Mouse (Mus musculus): ENCODE data around the gene Hist2h4. TPM values are rescaled to one million over a fixed set of nuclear protein-coding genes. Genes with fewer than 3 reads are reported as not detected.
"Not testable (repeated sequence)": the region's sequence is repeated elsewhere in the genome, so short reads cannot be mapped to it uniquely, and the experiment has no call there.

Hist2h4 gene
- polyA plus RNA-seq, 1 experiment: 4.1 TPM

GRCm38 (mm10) chr3:96268776-96269378, 5.8 kb upstream of the Hist2h4 start:
- not testable (repeated sequence) for DNase-seq (ENCODE audit: low read depth)

DNA sequence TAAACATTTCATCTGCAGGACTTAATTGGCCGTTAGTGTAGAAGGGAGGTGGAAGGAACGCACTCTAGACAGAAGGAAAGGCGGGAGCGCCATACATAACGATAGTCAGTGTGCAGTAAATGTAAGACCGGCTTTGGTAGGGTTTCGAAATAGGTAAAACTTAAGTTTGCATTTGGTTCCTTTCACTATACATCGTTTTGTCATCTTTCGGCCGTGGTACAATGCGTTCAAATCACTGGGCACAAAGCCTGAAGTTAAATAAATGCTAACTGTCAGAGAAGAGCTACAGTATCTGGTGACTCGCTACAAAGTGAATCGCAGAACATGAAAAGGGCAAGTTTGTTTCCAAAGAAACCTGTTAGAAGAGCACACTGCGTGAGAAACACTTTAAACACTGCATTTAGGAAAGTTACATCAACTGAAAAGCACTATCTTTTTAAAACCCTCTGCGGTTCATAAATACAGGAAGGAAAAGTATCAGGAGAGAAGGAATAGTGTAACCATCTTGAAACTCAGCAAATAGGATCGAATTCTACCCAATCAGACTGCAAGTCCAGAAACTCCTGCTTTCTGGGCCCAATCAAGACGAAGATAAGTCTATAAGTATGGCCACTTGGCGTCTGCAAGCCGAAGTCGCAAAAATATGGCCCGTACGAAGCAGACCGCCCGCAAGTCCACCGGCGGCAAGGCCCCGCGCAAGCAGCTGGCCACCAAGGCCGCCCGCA, 5.1 kb upstream of the Hist2h4 start, which contains the start of gene Hist2h3b:
TSS of gene Hist2h3b (plus strand) at position 604 of the 725 bp plus-strand sequence.
- DNase-seq (ENCODE audit: low read depth): no peak

GRCm38 (mm10) chr3:96267541-96267940, 4.4 kb upstream of the Hist2h4 start:
- DNase-seq (ENCODE audit: low read depth): no peak

- DNase-seq (ENCODE audit: low read depth): no peak
These were observed 3.1 kb upstream of the Hist2h4 start for GRCm38 (mm10) chr3:96266132-96266710.

DNA sequence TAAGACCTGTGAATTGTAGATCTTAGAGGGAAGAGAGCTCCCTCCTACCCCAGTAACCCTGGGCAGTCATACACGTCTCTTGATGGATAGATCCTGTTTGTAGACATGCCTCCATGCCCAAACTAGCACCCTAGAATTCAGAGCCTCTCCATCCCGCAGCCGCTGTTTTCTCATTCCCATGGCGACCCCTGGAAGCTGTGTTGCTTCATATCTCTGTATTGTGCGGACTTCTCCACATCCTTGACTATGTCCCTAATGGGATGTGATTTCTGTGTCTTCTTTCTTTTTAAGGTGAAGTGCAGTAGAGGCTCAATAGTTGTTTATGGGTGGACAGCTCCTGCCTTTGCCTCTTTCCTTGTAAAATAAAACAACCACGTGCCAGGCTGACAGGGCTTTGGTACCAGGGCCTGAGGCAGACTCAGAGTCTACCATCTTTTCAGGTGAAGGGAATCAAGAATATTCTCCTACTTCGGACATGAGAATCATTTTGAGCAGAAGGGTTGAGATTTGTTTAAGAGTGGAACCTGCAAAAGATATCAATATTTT, 1.4 kb upstream of the Hist2h4 start:
- no peak for DNase-seq (ENCODE audit: low read depth)

DNA sequence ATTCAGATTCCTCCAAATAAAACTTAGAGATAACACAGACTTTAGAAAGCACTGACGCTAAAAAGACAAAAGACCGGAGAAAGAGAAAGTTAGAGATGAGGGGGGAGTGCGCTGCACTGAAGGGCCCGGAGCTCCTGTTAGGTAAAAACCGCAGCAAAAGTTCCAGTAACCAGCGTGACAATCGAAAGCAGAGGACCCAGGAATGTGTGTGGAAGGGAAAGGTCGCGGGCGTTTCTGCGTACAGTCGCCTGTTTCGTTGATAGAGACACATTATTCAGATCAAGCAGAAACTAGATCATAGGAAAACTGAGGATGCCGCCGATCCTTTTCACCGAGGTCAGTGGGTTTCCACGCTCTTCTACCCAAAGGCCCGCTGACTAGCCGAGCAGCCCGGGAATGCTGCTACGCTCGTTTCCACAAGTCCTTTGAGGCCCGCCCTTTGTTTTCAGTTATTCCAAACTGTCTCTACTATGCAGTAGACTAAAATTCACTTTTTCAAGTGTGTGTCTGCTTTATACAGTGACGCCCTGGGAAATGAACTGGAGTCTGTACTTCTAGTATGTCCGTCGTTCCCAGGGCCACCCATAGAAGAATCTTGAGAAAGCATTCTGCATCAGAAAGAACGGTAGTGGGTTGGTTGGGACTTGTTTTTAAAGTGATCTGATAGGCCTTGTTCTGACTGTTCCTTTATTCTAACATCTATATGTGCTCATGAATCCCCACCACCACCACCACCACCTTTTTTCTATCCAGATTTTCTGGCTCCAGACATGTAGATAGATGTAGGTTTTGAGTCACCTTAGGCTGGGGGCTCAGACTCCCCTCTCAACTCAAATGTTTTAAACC, 670 bp upstream of the Hist2h4 start:
- no peak for DNase-seq (ENCODE audit: low read depth)

DNA sequence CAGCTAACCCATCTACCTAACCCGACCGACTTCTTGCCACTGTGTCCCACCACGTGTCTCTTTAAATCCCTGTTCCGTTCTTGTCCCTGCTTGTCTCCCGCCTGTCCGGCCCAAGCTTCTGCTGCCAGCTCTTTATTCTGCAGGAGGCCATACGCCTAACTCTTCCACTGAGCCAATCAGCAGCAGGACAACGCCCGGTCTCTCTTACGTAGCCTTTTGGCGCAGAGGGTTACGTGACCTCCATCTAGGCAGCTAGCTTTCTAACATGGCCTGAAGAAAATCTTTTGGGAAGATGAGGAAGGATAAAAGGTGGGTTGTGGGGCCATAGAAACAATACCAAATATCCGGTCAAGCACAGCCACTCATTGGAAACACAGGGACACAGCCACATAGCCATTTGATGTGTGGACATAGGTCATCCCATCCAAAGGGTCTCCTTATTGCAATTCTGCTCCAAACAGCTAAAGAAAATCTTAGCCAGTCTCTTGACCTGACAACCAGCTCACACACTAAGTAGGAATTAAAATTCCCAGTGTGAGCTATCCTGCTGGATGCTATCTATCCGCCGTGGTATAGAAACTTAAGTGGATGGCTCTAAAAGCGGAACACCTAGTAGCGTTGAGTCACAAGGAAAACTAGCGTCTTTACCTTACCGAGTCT, 765 bp downstream of the Hist2h4 start:
- DNase-seq (ENCODE audit: low read depth): peak; percentile 77

DNA sequence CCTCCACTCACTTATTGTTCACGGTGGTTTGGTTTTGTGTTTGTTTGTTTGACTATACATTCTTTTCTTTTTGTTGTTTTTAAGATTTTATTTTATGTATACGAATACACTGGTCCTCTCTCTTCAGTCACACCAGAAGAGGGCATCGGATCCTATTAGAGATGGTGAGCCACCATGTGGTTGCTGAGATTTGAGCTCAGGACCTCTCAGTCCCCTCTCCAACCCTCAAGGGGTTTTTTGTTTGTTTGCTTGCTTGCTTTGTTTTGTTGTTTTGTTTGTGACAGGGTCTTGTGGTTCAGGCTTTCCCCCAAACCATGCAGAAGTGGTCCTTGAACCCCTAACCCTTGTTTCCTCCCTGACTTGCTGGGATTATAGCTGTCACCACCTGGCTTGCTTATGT, 1.5 kb downstream of the Hist2h4 start:
- no peak for DNase-seq (ENCODE audit: low read depth)

- DNase-seq (ENCODE audit: low read depth): no peak
These were observed 2.9 kb downstream of the Hist2h4 start for GRCm38 (mm10) chr3:96260220-96260619.

DNA sequence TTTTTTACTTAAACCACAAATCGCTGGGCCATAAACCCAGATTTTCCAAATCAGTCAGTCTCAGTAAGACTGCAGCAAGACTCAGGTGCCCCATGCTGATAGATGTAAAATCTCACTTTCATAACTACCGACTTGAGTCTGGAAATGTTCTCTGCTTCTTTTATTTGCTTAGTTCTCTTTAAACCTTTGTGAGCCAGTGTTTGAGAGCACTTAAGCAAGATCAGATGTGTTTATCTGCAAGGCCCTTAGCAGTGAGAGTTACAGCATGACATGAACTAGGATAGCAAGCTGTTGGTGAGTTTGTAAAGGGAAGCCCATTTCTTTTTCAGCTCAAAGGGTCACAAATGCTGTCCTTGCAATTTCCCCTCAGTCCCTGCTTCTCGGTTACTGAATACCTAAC, 5.9 kb downstream of the Hist2h4 start:
- no peak for DNase-seq (ENCODE audit: low read depth)

GRCm38 (mm10) chr3:96255926-96256593, 7.1 kb downstream of the Hist2h4 start:
- no peak for DNase-seq (ENCODE audit: low read depth)

GRCm38 (mm10) chr3:96254683-96255355, 8.3 kb downstream of the Hist2h4 start:
- DNase-seq (ENCODE audit: low read depth): no peak

GRCm38 (mm10) chr3:96251787-96252186, 11.3 kb downstream of the Hist2h4 start:
- DNase-seq (ENCODE audit: low read depth): no peak

GRCm38 (mm10) chr3:96250890-96251289, 12.2 kb downstream of the Hist2h4 start:
- no peak for DNase-seq (ENCODE audit: low read depth)

DNA sequence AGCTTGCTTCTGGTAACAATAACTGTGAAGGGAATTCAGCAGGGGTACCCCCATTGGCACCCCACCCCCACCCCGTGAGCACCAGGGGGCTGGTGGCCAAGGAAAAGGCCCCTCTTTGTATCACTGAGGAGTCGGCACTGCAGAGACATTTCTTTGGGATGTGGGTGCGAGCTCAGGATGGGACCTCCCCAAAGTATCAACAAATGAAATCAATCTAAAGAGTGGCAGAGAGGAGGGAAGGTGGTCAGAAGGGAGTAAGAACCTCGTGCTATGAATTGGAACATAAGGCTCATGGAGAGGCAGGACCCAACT, 14.1 kb downstream of the Hist2h4 start:
- no peak for DNase-seq (ENCODE audit: low read depth)

DNA sequence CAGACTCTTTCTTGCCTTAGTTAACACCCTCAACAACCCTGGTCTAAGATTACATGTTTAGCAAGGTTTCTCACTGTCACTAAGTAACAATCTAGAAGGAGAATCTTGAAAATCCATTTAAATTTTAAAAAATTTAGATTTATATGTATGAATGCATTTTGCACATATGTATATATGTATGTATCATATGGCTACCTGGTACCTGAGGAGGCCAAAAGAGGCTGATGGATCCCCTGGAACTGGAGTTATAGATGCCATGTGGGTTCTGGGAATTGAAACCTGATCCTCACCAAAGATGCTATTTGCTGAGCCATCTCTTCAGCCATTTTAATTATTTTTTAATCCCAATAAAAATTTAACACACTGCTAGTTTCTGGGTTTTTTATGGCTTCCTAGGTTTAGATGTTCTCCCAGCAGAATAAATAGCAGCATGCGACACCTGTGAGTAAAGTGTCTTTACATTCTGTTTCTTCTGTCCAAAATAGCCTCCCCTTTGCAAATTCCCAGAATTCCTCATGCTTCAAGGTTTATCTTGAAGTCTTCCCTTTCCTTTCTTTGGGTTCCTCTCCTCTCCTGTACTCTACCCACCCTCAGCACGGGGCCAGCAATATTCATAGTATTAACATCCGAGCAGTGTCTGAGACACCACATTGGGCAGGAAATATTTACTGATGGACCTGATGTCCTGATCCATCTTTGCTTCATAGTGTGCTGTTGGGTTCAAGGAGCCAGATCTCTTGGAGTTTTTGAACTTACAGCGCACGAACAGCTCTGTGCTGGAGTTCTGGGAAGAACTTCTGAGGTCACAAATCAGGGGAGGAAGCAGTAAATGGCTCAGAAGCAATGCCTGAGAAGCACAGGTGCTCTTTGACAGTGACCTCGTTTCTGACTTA, 14.7 kb downstream of the Hist2h4 start:
- DNase-seq (ENCODE audit: low read depth): no peak

DNA sequence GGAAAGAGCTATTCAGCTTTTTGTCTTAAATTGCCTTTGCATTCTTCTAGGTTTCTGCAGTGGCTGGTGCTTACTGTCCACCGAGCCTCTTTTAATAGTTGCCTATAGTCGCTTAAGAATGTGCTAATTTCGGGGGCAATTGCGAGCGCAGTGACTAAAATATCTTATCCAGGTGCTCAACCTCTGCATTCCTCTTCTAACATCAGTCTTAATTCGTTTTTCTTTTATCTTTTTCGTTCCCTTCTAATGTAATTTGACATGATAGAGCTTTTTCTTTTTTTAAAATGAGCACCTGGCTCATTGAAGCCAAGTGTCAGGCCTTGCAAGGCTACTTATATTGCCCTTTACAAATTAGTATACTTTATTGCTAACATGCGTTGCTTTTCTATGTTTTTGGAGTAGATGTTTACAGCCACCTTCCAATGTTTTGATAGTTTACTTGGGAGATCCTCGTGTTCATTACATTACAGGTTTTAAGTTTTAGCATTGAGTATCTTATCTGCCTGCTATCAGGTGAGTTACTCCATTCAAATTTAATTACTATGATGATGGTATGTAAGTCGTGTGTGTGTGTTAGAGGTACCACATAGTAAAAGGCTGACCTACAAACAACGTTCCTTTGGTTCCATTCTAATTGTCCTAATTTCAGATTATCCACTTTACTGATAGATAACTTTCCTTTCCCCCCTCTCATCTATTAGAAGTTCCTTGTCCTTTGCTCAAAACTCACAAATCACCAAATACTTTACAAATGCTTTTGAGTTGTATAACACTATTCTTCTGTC, 15.6 kb downstream of the Hist2h4 start:
- no peak for DNase-seq (ENCODE audit: low read depth)

DNA sequence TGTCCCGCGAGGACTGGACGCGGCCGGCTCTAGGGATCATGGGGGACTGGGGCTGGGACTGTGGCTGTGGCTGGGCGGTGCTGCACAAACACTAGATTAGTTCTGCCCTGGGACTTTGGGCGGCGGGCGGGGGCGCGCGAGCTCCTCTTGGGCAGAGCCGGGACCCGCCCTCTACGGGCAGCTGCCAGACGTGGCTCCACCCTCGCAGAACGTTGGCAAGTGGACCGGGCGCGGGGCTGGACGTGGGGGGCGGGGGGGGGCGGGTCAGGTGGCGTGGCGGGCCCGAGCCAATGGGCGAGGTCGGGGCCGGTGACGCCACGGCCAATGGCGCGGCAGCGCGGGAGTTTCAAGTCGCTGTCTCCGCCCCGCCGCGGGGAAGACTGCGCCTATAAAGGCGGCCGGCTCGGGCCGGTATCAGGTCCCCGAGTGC, 16.7 kb downstream of the Hist2h4 start, which contains the start of gene Hist2h3c1:
TSS of gene Hist2h3c1 (plus strand) at position 259 of the 430 bp plus-strand sequence.
- DNase-seq (ENCODE audit: low read depth): not testable (repeated sequence)
